Mouse (Mus musculus) embryonic fibroblast, embryonic 13.5 days (primary cell): ENCODE data around the gene Rtl10.

ENCODE experiments used
- CTCF ChIP-seq: IDR thresholded peaks from 2 replicates; pipeline ENCODE4 v1.5.1; 2011; ENCODE audit warnings: mild to moderate bottlenecking, control low read depth, low read length, moderate library complexity, borderline replicate concordance; ENCODE audit not compliant: insufficient read depth
- POLR2A ChIP-seq: IDR thresholded peaks from 2 replicates; pipeline ENCODE4 v1.6.1; 2011; ENCODE audit warnings: low read depth, mild to moderate bottlenecking, control low read depth, low read length, moderate library complexity

- no peak for TF ChIP-seq CTCF
- TF ChIP-seq POLR2A: no peak
These were observed 16.3 kb upstream of the Rtl10 start for GRCm38 (mm10) chr16:18482431-18482830.
